Mouse (Mus musculus): Measurements from ENCODE around the gene Tpcn1. TPM values are rescaled to one million over a fixed set of nuclear protein-coding genes. Genes with fewer than 3 reads are reported as not detected.

Tpcn1 gene
- polyA plus RNA-seq, 1 experiment from 2014 or later, result 12.3 TPM

- DNase-seq (ENCODE audit: low spot score), result peak; percentile 92
- Histone ChIP-seq H3K9me3 (no peaks in the 10 kb centered on the region), H3K4me1 (peaks cover 15% of the 10 kb centered on the region), H3K4me3 (peak overlapping the region; percentile 56), H3K27ac (replicated peaks) (peak overlapping the region; percentile 71), H3K36me3 (replicated peaks) (peaks cover 24% of the 10 kb centered on the region), H3K27me3 (replicated peaks; ENCODE audit: low read depth, poor library complexity, severe bottlenecking) (no peaks in the 10 kb centered on the region)
- 4% methylated on average over 8 of the region's 8 CpGs for WGBS
Observed at GRCm38 (mm10) chr5:120605688-120606087, 17.2 kb upstream of the Tpcn1 start.

DNA sequence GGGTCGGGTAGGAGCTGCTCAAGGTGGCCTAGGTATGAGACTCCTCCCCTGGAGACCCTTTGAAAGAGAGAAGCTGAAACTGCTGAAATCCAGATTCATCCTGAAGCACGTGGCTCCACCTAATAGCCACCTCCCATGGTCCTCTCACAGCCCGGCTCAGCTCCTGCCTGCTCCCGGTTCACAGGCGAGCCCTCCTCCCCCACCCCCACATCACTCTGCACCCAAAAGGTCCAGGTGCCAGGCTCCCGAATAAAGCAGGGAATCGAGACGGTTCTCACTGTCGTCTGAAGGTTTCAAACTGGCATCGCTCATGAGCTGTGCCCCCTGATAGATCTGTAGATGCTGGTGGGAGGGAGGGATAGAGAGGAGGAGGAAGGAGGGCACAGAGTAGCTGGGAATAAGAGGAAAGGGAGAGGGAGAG, 16.8 kb upstream of the Tpcn1 start:
- Histone ChIP-seq H3K4me3 (peak overlapping the region; percentile 56), H3K27ac (replicated peaks) (peak overlapping the region; percentile 71), H3K9me3 (no peaks in the 10 kb centered on the region), H3K27me3 (replicated peaks; ENCODE audit: low read depth, poor library complexity, severe bottlenecking) (no peaks in the 10 kb centered on the region), H3K4me1 (peaks cover 15% of the 10 kb centered on the region), H3K36me3 (replicated peaks) (peaks cover 24% of the 10 kb centered on the region)
- DNase-seq (ENCODE audit: low spot score), result no peak
- 5% methylated on average over 10 of the region's 10 CpGs for WGBS

DNA sequence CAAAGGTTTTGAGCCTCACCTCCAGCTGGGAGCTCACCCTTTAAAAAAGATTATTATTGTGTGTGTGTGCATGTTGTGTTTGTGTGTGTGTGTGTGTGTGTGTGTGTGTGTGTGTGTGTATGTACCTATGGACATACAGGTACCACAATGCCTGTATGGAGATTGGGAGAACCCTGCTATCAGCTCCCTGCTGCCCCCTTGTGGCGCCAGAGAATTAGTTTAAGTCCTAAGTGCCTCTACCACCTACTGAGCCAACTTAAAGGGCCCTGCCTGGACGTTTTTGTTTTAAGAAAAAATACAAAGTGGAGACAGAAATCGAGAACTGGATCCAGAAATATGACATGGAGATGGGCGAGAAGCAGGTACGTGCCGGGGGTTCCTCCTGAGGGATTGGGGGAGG, 16.4 kb upstream of the Tpcn1 start:
- H3K27ac ChIP-seq (replicated peaks), result peak overlapping the region; percentile 71
- H3K27me3 ChIP-seq (replicated peaks; ENCODE audit: low read depth, poor library complexity, severe bottlenecking), result no peaks in the 10 kb centered on the region
- peak overlapping the region; percentile 56 for H3K4me3 ChIP-seq
- 2% methylated on average over 6 of the region's 6 CpGs for WGBS
- H3K9me3 ChIP-seq, result no peaks in the 10 kb centered on the region
- peaks cover 15% of the 10 kb centered on the region for H3K4me1 ChIP-seq
- H3K36me3 ChIP-seq (replicated peaks), result peaks cover 20% of the 10 kb centered on the region
- peak; percentile 89 for DNase-seq (ENCODE audit: low spot score)

DNA sequence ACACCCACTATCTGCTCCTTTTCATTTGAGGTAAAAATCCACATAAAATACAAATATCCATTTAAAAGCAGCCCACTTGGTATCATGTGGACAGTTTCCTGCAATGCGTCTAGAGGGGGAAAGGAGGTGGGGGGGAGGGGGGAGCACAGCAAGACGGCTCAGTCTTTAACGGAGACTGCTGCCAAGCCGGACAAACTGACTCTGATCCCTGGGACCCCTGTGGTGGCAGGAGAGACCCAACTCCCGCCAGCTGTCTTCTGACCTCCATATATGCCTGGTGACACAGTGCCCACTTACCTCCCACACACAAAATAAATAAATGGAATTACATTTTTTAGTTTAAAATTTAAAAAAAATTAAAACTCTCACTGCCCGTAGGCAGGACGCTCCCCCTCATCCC, 15.0 kb upstream of the Tpcn1 start:
- Histone ChIP-seq H3K36me3 (replicated peaks) (peaks cover 7% of the 10 kb centered on the region), H3K9me3 (no peaks in the 10 kb centered on the region), H3K4me3 (no peak overlapping the region), H3K27ac (replicated peaks) (no peak overlapping the region), H3K27me3 (replicated peaks; ENCODE audit: low read depth, poor library complexity, severe bottlenecking) (no peaks in the 10 kb centered on the region), H3K4me1 (peaks cover 15% of the 10 kb centered on the region)
- 67% methylated on average over 7 of the region's 7 CpGs for WGBS
- no peak for DNase-seq (ENCODE audit: low spot score)

DNA sequence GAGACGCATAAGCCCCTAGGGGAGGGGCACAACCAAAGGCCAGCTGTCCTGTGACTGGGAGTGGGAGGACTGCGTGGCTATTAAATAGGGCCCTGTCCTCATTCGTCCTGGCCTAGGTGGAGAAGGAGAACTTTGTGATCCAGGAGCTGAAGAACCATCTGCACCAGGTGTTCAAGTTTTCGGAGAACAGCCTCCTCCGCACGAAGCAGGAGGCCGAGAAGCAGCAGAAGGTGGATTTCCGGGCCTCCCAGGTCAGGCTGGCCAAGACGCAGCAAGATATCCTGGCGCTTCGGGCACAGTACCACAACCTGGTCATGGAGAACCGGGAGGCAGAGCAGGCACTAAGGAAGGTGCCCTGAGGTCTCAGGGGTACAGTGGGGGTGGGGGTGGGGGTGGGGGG, 13.7 kb upstream of the Tpcn1 start:
- H3K9me3 ChIP-seq, result no peaks in the 10 kb centered on the region
- H3K27me3 ChIP-seq (replicated peaks; ENCODE audit: low read depth, poor library complexity, severe bottlenecking), result no peaks in the 10 kb centered on the region
- H3K4me3 ChIP-seq, result no peak overlapping the region
- peaks cover 15% of the 10 kb centered on the region for H3K4me1 ChIP-seq
- no peak for DNase-seq (ENCODE audit: low spot score)
- no peak overlapping the region for H3K27ac ChIP-seq (replicated peaks)
- no peaks in the 10 kb centered on the region; the same call in 1 of the 2 replicates for H3K36me3 ChIP-seq (replicated peaks)
- WGBS, result 88% methylated on average over 12 of the region's 12 CpGs

GRCm38 (mm10) chr5:120600946-120601668, 12.6 kb upstream of the Tpcn1 start:
- 61% methylated on average over 11 of the region's 11 CpGs for WGBS

GRCm38 (mm10) chr5:120599625-120600024, 11.2 kb upstream of the Tpcn1 start:
- Histone ChIP-seq H3K27ac (replicated peaks) (no peak overlapping the region), H3K27me3 (replicated peaks; ENCODE audit: low read depth, poor library complexity, severe bottlenecking) (no peaks in the 10 kb centered on the region), H3K4me1 (peaks cover 7% of the 10 kb centered on the region), H3K36me3 (replicated peaks) (no peaks in the 10 kb centered on the region), H3K4me3 (no peak overlapping the region), H3K9me3 (no peaks in the 10 kb centered on the region)
- WGBS, result 92% methylated on average over 6 of the region's 6 CpGs
- DNase-seq (ENCODE audit: low spot score), result no peak

More at GRCm38 (mm10) chr5:120600946-120601668, 12.6 kb upstream of the Tpcn1 start:
- H3K27me3 ChIP-seq (replicated peaks; ENCODE audit: low read depth, poor library complexity, severe bottlenecking), result no peaks in the 10 kb centered on the region
- DNase-seq (ENCODE audit: low spot score), result peak; percentile 61
- peaks cover 15% of the 10 kb centered on the region for H3K4me1 ChIP-seq
- peak overlapping the region; percentile 48 for H3K27ac ChIP-seq (replicated peaks)
- H3K4me3 ChIP-seq, result no peak overlapping the region
- H3K9me3 ChIP-seq, result no peaks in the 10 kb centered on the region
- no peaks in the 10 kb centered on the region for H3K36me3 ChIP-seq (replicated peaks)

GRCm38 (mm10) chr5:120594485-120594884, 6.0 kb upstream of the Tpcn1 start:
- Histone ChIP-seq H3K9me3 (no peaks in the 10 kb centered on the region), H3K27ac (replicated peaks) (no peak overlapping the region), H3K4me1 (no peaks in the 10 kb centered on the region; the same call in 1 of the 2 replicates), H3K4me3 (no peak overlapping the region), H3K36me3 (replicated peaks) (no peaks in the 10 kb centered on the region), H3K27me3 (replicated peaks; ENCODE audit: low read depth, poor library complexity, severe bottlenecking) (no peaks in the 10 kb centered on the region)
- WGBS, result 85% methylated on average over 6 of the region's 6 CpGs
- DNase-seq (ENCODE audit: low spot score), result no peak

DNA sequence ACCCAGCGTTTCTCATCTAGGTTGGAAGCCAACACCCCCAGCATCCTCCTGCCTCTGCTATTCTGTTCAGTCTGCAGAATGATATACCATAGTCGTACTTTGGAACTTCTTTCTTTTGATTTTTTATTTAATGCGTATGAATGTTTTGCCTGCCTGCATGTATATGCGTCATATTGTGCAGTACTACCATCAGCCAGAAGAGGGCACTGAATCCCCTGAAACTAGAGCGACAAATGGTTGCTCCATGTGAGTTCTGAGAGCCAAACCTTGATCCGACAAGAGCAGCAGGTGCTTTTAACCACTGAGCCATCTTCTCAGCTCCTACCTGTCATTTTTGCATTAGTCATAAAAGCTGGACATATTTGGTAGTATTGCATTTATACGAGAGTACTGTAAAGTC, 3.7 kb upstream of the Tpcn1 start:
- WGBS, result 64% methylated on average over 7 of the region's 7 CpGs
- DNase-seq (ENCODE audit: low spot score), result no peak
- Histone ChIP-seq H3K4me1 (peaks cover 18% of the 10 kb centered on the region), H3K36me3 (replicated peaks) (no peaks in the 10 kb centered on the region), H3K27ac (replicated peaks) (no peak overlapping the region), H3K9me3 (no peaks in the 10 kb centered on the region), H3K27me3 (replicated peaks; ENCODE audit: low read depth, poor library complexity, severe bottlenecking) (0 out of 2 replicates have a peak, but pooled peaks cover 4% of the 10 kb centered on the region), H3K4me3 (no peak overlapping the region)

DNA sequence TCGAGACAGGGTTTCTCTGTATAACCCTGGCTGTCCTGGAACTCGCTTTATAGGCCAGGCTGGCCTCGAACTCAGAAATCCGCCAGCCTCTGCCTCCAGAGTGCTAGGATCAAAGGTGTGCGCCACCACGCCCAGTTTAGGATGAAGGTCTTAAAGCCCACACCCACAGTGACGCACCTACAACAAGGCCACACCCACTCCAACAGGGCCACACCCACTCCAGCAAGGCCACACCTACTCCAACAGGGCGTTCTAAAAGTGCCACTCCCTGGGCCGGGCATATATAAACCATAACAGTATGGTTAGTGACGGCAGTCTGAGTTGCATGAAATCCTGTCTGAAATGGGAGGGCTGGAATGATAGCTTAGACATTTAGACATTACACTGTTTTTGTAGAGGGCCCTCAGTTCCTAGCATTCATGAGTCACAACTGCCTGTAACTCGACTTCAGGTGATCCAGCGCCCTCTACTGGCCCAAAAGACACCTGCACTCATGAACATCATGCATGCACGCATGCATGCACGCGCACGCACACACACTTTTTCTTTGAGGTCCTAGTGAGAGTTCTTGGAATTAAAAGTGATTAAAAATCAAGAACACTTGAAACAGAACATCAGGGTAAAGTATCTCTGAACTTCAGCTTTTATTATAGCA, 2.0 kb upstream of the Tpcn1 start:
- DNase-seq (ENCODE audit: low spot score), result peak; percentile 39
- peaks cover 31% of the 10 kb centered on the region for H3K4me1 ChIP-seq
- no peak overlapping the region for H3K4me3 ChIP-seq
- 0 out of 2 replicates have a peak, but pooled peaks cover 4% of the 10 kb centered on the region for H3K27me3 ChIP-seq (replicated peaks; ENCODE audit: low read depth, poor library complexity, severe bottlenecking)
- no peaks in the 10 kb centered on the region for H3K9me3 ChIP-seq
- no peaks in the 10 kb centered on the region for H3K36me3 ChIP-seq (replicated peaks)
- no peak overlapping the region for H3K27ac ChIP-seq (replicated peaks)
- WGBS, result 75% methylated on average over 16 of the region's 16 CpGs

GRCm38 (mm10) chr5:120587940-120588568, 419 bp downstream of the Tpcn1 start:
- H3K4me3 ChIP-seq, result peak overlapping the region; percentile 85
- peaks cover 41% of the 10 kb centered on the region for H3K4me1 ChIP-seq
- DNase-seq (ENCODE audit: low spot score), result no peak
- peak overlapping the region; percentile 87 for H3K27ac ChIP-seq (replicated peaks)
- H3K27me3 ChIP-seq (replicated peaks; ENCODE audit: low read depth, poor library complexity, severe bottlenecking), result 0 out of 2 replicates have a peak, but pooled peaks cover 4% of the 10 kb centered on the region
- no peaks in the 10 kb centered on the region for H3K9me3 ChIP-seq
- H3K36me3 ChIP-seq (replicated peaks), result peaks cover 21% of the 10 kb centered on the region
- WGBS, result 1% methylated on average over 27 of the region's 29 CpGs

- Histone ChIP-seq H3K36me3 (replicated peaks) (peaks cover 25% of the 10 kb centered on the region), H3K4me3 (peak overlapping the region; percentile 85), H3K27me3 (replicated peaks; ENCODE audit: low read depth, poor library complexity, severe bottlenecking) (0 out of 2 replicates have a peak, but pooled peaks cover 4% of the 10 kb centered on the region), H3K27ac (replicated peaks) (peak overlapping the region; percentile 87; the same call in 1 of the 2 replicates), H3K4me1 (peaks cover 41% of the 10 kb centered on the region), H3K9me3 (no peaks in the 10 kb centered on the region)
- DNase-seq (ENCODE audit: low spot score), result no peak
- 39% methylated on average over 9 of the region's 9 CpGs for WGBS
Observed at GRCm38 (mm10) chr5:120587616-120587926, 902 bp downstream of the Tpcn1 start.
